Mouse (Mus musculus): Measurements from ENCODE around the gene Atp1a1.
A peak's percentile ranks its signal among the peaks of the same experiment; 100 is the strongest.

Gene Atp1a1

GRCm38 (mm10) chr3:101593266-101593651, 11.2 kb downstream of the Atp1a1 start:
- DNase-seq (ENCODE audit: low read depth), result no peak

GRCm38 (mm10) chr3:101592281-101593265, 11.9 kb downstream of the Atp1a1 start:
- DNase-seq (ENCODE audit: low read depth), result no peak

GRCm38 (mm10) chr3:101590380-101590779, 14.1 kb downstream of the Atp1a1 start:
- no peak for DNase-seq (ENCODE audit: low read depth)

DNA sequence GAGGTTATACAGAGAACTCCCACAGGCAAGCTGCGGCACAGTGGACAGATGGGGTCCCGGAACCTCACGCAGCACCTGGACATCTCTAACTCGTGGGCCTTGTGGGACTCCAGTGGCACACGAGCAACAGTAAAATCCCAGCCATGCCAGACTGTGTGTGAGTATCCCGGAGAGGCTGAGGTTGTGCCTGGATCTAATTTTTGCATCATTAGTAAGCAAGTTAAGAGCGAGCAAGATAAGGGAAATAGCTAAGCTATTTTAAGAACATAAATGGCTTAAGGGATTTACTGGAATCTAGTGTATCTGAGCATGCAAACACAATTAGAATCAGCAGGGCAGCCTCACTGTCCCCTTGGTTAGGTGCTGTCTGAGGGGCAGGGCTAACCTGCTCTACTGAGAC, 16.2 kb downstream of the Atp1a1 start:
- DNase-seq (ENCODE audit: low read depth), result no peak

GRCm38 (mm10) chr3:101586794-101587193, 17.7 kb downstream of the Atp1a1 start:
- DNase-seq (ENCODE audit: low read depth), result no peak

GRCm38 (mm10) chr3:101578072-101578471, 26.4 kb downstream of the Atp1a1 start:
- DNase-seq (ENCODE audit: low read depth), result no peak

DNA sequence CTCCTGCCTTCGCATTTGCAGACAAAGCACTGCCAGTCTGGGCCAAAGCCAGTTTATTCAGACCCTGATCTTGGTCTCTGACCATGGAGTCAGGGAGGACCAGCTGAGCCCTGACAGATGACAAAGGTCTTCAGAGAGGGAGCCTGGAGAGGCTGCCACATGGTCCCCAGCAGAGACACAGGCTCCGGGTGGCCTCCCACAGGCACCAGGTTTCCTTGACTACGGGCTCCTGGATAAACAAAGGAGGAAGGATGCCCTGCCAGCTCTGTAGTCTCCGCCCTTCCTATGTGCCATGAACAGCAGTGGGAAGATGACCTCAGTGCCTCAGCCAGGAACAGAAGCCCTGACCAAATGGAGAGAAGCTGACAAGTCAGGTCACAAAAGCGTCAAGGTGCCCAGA, 27.1 kb downstream of the Atp1a1 start:
- no peak for DNase-seq (ENCODE audit: low read depth)

- no peak for DNase-seq (ENCODE audit: low read depth)
These were observed 28.9 kb downstream of the Atp1a1 start for GRCm38 (mm10) chr3:101575527-101576085.

DNA sequence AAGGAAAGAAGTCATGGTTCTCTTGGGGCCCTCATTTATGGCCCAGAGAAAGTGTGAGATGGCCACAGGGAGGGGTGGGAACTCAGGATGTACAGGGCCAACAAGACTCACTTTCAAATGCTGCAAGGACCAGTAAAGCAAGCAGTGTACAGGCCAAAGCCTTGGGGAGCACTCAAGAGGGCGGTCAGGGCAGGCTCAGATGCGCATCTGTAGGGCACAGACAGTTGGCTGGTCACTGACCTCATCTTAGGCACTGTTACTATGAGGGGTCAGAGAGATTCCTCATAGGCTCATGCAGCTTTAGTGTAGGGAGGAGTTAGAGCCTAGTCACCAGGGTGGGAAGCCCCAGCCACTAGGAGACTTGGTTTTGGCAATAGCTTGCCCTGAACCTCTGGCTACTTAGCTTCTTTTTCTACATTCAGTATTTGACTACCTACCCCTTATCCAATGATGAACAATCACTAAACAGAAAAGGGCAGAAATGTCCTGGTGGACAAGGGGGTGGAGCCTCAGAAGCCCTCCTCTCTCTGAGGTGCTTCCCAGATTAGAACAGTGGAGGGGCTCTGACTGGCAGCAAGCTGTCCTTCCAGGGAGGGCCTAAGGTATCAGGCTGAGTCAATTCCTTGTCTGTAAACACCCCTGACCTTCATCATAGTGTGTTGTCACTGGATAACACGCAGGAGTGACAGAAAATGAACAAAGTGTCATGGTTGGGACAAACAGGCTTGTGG, 29.9 kb downstream of the Atp1a1 start:
- DNase-seq (ENCODE audit: low read depth), result no peak

GRCm38 (mm10) chr3:101572991-101573390, 31.5 kb downstream of the Atp1a1 start:
- no peak for DNase-seq (ENCODE audit: low read depth)

DNA sequence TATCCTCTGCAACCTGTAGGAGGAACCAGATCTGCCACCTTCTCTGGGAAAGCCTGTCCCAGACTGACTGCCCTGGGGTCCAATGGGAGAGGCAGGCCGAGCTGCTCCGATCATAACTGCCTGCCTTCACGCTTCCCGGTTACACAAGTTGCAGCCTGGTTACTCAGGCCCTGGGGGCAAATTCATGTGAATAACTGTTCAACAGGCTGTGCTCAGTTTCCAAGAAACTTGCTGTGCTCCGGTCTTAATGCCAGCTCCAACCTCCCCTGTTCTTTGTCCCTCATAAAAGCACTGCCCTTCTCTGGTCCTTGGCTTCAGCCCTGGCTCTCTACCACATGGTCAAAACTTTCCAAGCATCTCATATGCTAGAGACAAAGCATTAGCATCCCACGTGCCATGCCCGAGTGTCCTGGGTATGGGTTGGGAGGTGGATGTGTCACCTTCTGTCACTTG, 32.3 kb downstream of the Atp1a1 start:
- no peak for DNase-seq (ENCODE audit: low read depth)

DNA sequence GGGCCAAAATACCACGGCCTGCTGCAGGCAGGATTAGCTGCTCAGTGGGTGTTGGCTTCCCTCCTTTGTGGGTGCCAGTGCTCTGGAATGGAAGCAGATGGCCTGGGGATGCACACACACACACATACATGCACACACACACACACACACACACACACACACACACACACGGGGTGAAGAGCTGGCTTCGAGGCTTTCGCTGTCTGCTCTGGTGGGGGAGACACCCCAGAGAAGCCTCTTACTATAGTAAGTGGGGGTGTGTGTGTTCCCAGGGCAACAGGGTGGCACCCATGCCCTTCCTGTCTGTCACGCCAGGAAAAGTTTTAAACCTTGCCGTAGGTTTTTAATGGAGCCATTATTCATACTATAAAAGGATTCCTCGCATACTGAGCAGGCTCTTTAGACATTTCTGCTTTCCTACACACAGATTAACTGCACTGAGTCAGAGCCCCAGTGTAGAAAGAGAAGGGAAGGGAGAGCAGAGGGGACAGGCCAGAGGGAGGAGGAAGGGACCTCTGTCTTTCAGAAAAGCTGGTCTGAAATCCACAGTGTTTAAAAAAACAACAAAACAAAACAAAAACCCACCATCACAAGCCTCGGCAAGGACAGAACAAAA, 32.9 kb downstream of the Atp1a1 start:
- no peak for DNase-seq (ENCODE audit: low read depth)

- DNase-seq (ENCODE audit: low read depth), result peak; percentile 47
These were observed 33.6 kb downstream of the Atp1a1 start for GRCm38 (mm10) chr3:101570747-101571514.

DNA sequence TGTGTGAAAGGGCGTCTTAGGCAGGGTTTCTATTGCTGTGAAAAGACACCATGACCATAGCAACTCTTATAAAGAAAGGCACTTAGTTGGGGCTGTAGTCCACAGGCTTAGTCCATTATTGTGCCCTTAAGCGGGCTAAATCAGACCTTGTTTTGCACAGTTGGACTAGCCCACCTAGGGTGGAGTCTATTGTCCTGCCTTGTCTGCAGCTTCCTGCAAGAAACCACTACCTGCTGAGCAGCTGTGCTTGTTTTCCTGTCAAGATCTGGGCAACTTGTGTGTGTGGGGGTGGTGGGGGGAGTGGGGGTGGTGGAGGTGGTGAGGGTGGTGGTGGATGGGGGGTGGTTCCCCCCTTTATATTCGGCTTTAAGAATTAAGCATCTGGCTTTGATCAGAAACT, 34.2 kb downstream of the Atp1a1 start:
- peak; percentile 18 for DNase-seq (ENCODE audit: low read depth)

DNA sequence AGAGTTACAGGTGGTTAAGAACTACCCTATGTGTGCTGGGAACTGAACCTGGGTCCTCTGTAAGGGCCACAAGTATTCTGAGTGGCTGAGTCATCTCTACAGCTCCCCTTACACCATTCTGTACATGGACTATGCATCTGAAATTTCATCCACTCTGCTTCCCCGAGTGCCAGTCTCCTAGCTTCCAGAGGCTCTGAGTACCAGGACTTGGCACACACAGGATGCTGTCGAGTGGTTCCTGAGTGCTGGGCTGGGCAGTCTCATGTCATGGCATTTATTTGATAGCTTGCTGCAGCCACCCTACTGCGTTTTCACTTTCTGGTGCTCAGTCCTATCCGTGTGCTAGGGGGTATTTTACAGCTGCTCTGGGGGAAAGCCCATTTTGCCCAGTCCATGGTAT, 35.9 kb downstream of the Atp1a1 start:
- no peak for DNase-seq (ENCODE audit: low read depth)

- no peak for DNase-seq (ENCODE audit: low read depth)
These were observed 40.5 kb downstream of the Atp1a1 start for GRCm38 (mm10) chr3:101564011-101564410.

DNA sequence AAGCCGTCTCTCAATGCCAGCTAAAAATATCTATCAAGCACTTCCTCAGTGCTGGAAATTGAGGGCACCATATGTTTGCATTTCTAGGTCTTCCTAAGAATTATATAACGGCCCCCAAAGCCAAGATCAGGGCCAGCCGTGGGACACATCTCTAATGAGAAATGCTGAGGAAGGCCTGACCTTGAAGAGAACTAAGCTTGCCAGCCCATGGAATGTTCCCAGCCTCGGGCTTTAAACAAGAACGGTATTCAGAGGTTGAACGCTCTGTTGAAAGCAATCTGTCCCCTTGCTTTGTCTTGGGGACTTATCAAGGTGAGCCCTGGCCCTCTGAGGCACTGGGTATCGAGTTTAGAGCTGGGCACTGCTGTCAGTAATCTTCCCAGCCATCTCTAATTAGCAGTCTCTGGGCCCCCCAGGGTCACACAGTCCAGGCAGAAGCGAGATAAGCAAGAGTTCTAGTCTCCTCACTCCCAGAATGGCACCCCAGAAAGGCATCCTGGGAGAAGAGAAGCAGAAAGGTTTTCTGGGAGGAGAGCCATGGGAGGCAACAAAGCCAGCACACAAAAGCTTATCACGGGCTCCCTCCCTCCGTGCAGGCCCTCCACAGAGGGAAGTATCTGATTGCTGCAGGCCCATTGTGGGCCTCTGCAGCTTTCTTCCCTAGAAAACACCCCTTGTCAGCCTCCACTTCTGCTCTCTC, 41.8 kb downstream of the Atp1a1 start:
- DNase-seq (ENCODE audit: low read depth), result no peak

- no peak for DNase-seq (ENCODE audit: low read depth)
These were observed 42.5 kb downstream of the Atp1a1 start for GRCm38 (mm10) chr3:101561948-101562347.

DNA sequence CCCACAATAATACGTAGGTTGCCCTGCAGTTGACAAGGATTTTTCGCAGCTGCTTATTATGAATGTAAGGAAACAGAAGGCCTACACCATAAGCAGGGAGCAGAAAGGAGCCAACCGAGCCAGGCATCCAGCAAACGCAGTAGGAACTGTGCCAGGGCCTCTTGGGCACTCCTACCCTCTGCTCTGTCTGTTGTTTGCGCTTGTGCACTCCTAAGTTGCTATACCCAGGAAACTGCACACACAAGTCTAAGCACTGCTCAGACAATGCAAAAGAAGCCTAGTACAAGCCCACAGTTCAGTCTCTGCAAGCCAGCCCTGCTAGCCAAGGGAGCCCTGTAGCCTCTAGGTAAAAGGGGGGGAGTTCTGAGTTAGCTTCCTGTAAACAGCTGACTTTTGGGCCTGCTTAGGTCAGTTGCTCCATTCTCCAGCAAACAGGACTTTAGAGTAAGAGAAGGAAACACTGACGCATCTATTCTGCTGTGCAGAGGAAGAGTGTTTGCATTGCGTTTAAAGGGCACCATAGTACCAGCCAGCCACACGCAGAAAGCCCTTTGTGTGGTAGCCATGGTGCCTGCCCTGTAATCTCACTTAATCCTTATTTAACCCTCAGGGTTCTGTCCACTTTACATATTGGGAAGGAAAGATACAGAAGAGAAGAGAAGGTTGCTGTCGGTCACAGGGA, 43.5 kb downstream of the Atp1a1 start:
- DNase-seq (ENCODE audit: low read depth), result no peak

GRCm38 (mm10) chr3:101556712-101557111, 47.8 kb downstream of the Atp1a1 start:
- no peak for DNase-seq (ENCODE audit: low read depth)
